ENCODE assay signal across 30 mouse cellular contexts in genomic region chrX:9861859-9862258, GRCm38 (mm10). TPM values are rescaled to one million over a fixed set of nuclear protein-coding genes. Genes with fewer than 3 reads are reported as not detected.
"Had no signal": no experiment of that assay in that cellular context is flagged by ENCODE, and none has a peak within 500 bp of the region (broad histone marks: within the 10 kb centered on the region; RNA-seq: fewer than 3 reads in every experiment).

No protein-coding gene starts in this region.

- H3K4me3 ChIP-seq: layer of hippocampus, adult 2 months; liver, embryonic 13.5 days had no signal

- H3K36me3 ChIP-seq: liver, embryonic 13.5 days had no signal

- H3K4me1 ChIP-seq: liver, embryonic 13.5 days had no signal

- ATAC-seq: hindbrain, embryonic 16.5 days; inflammation-experienced regulatory T-cells, adult 6 months; intestine, embryonic 16.5 days had no signal

- H3K9ac ChIP-seq: liver, embryonic 13.5 days had no signal

- H3K27ac ChIP-seq: layer of hippocampus, adult 2 months; liver, embryonic 13.5 days had no signal

- DNase-seq: kidney, adult 18-20 months; kidney, adult 9 months; kidney, postnatal 14 days; kidney, postnatal 4 days; layer of hippocampus, adult 9-11 months; liver, embryonic 13.5 days; midbrain, embryonic 14.5 days; thymus, adult 18-20 months; thymus, postnatal 36 days had no signal

- H3K4me2 ChIP-seq: liver, embryonic 13.5 days; midbrain, embryonic 11.5 days had no signal

- H3K27me3 ChIP-seq: liver, embryonic 13.5 days had no signal

- H3K9me3 ChIP-seq: liver, embryonic 13.5 days had no signal

RNA-seq across cellular contexts. Expression of gene H2al3, which starts 12.4 kb away (rescaled TPM):
- total RNA-seq: layer of hippocampus, adult 2 months; layer of hippocampus, postnatal 25 days; left cerebral cortex, adult 18-20 months; left cerebral cortex, postnatal 36 days; megakaryocyte progenitor cell, adult 5-6 weeks; midbrain, postnatal 0 days had no signal
- polyA plus RNA-seq: hindbrain, embryonic 16.5 days; inflammation-experienced regulatory T-cells, adult 6 months; intestine, embryonic 16.5 days; kidney, embryonic 16.5 days; limb, embryonic 11.5 days; limb, embryonic 14.5 days; liver, adult 2 months; liver, embryonic 13.5 days; liver, embryonic 16.5 days; lung, embryonic 16.5 days; midbrain, embryonic 11.5 days; midbrain, embryonic 14.5 days; midbrain, postnatal 0 days; neural tube, embryonic 11.5 days; neural tube, embryonic 14.5 days; small intestine, adult 2 months; spleen, adult 2 months had no signal

RNA-seq across cellular contexts. Expression of gene Hypm, which starts 15.1 kb away (rescaled TPM):
- total RNA-seq: layer of hippocampus, adult 2 months; layer of hippocampus, postnatal 25 days; left cerebral cortex, adult 18-20 months; megakaryocyte progenitor cell, adult 5-6 weeks; megakaryocyte-erythroid progenitor cell, adult 5-6 weeks; midbrain, postnatal 0 days had no signal
- polyA plus RNA-seq: hindbrain, embryonic 16.5 days; inflammation-experienced regulatory T-cells, adult 6 months; intestine, embryonic 16.5 days; kidney, embryonic 16.5 days; limb, embryonic 11.5 days; limb, embryonic 14.5 days; liver, adult 2 months; liver, embryonic 13.5 days; liver, embryonic 16.5 days; lung, embryonic 16.5 days; midbrain, embryonic 11.5 days; midbrain, embryonic 14.5 days; midbrain, postnatal 0 days; neural tube, embryonic 11.5 days; neural tube, embryonic 14.5 days; small intestine, adult 2 months; spleen, adult 2 months had no signal

RNA-seq across cellular contexts. Expression of gene Sytl5, which starts 23.6 kb away (rescaled TPM):
- total RNA-seq: megakaryocyte progenitor cell, adult 5-6 weeks; megakaryocyte-erythroid progenitor cell, adult 5-6 weeks had no signal
- polyA plus RNA-seq: inflammation-experienced regulatory T-cells, adult 6 months; spleen, adult 2 months had no signal
